Mouse (Mus musculus): ENCODE data around the gene Akap1. TPM values are rescaled to one million over a fixed set of nuclear protein-coding genes. Genes with fewer than 3 reads are reported as not detected.

The Akap1 gene
- polyA plus RNA-seq, 1 experiment from 2014 or later, result 18.9 TPM

- H3K4me1 ChIP-seq (replicated peaks; ENCODE audit: control insufficient read depth, insufficient read depth, low read length), result peaks cover 11% of the 10 kb centered on the region; the same call in 1 of the 2 replicates
- H3K36me3 ChIP-seq (ENCODE audit: control insufficient read depth, insufficient read depth, low read length), result peaks cover 18% of the 10 kb centered on the region
- H3K27me3 ChIP-seq (replicated peaks; ENCODE audit: control insufficient read depth, insufficient read depth, low read length), result no peaks in the 10 kb centered on the region
These were observed 21.1 kb downstream of the Akap1 start for GRCm38 (mm10) chr11:88843305-88843704.

GRCm38 (mm10) chr11:88842315-88842975, 21.9 kb downstream of the Akap1 start:
- DNase-seq (ENCODE audit: low spot score) (no peak), ATAC-seq (replicated peaks; ENCODE audit: low FRiP score) (no peak)
- Histone ChIP-seq H3K4me3 (ENCODE audit: low read depth, low read length) (no peak overlapping the region), H3K9me3 (ENCODE audit: control insufficient read depth, low read length) (no peaks in the 10 kb centered on the region), H3K4me2 (no peak overlapping the region), H3K36me3 (ENCODE audit: control insufficient read depth, insufficient read depth, low read length) (peaks cover 21% of the 10 kb centered on the region), H3K4me1 (replicated peaks; ENCODE audit: control insufficient read depth, insufficient read depth, low read length) (peaks cover 8% of the 10 kb centered on the region; the same call in 1 of the 2 replicates), H3K27ac (ENCODE audit: low read depth, low read length) (no peak overlapping the region), H3K27me3 (replicated peaks; ENCODE audit: control insufficient read depth, insufficient read depth, low read length) (no peaks in the 10 kb centered on the region), H3K9ac (ENCODE audit: low read depth, low read length) (no peak overlapping the region)
- 92% methylated on average over 13 of the region's 13 CpGs for WGBS

More at GRCm38 (mm10) chr11:88843305-88843704, 21.1 kb downstream of the Akap1 start:
- ATAC-seq (replicated peaks; ENCODE audit: low FRiP score), result no peak
- Histone ChIP-seq H3K9me3 (ENCODE audit: control insufficient read depth, low read length) (no peaks in the 10 kb centered on the region), H3K4me2 (no peak overlapping the region), H3K27ac (ENCODE audit: low read depth, low read length) (no peak overlapping the region), H3K9ac (ENCODE audit: low read depth, low read length) (no peak overlapping the region), H3K4me3 (ENCODE audit: low read depth, low read length) (no peak overlapping the region)
- DNase-seq (ENCODE audit: low spot score), result no peak
- WGBS, result 90% methylated on average over 10 of the region's 10 CpGs

DNA sequence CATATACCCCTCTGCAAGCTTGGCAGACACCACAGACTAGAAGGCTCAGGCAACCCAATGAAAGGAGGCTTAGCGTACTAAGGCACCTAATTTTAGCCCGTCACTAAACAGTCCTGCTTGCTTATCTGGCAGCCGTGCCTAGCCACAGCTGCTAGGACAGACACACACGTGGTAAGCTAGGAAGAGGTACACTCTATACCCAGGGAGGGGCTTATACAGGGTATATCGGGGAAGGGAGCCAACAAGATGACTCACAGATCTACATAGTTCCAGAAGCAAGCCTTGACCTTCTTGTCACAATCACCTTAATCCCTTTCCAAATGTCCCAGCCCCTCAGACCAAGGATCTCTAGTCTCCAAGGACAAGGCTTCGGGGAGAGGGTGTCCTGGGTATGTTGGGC, 23.0 kb downstream of the Akap1 start:
- Histone ChIP-seq H3K4me1 (replicated peaks; ENCODE audit: control insufficient read depth, insufficient read depth, low read length) (peaks cover 8% of the 10 kb centered on the region; the same call in 1 of the 2 replicates), H3K27ac (ENCODE audit: low read depth, low read length) (no peak overlapping the region), H3K36me3 (ENCODE audit: control insufficient read depth, insufficient read depth, low read length) (peaks cover 24% of the 10 kb centered on the region), H3K4me2 (no peak overlapping the region), H3K9ac (ENCODE audit: low read depth, low read length) (no peak overlapping the region), H3K9me3 (ENCODE audit: control insufficient read depth, low read length) (no peaks in the 10 kb centered on the region), H3K27me3 (replicated peaks; ENCODE audit: control insufficient read depth, insufficient read depth, low read length) (no peaks in the 10 kb centered on the region), H3K4me3 (ENCODE audit: low read depth, low read length) (no peak overlapping the region)
- WGBS, result 39% methylated on average over 6 of the region's 6 CpGs
- ATAC-seq (replicated peaks; ENCODE audit: low FRiP score) (peak; percentile 65), DNase-seq (ENCODE audit: low spot score) (no peak)

GRCm38 (mm10) chr11:88840724-88841350, 23.5 kb downstream of the Akap1 start:
- DNase-seq (ENCODE audit: low spot score), result no peak
- peaks cover 8% of the 10 kb centered on the region; the same call in 1 of the 2 replicates for H3K4me1 ChIP-seq (replicated peaks; ENCODE audit: control insufficient read depth, insufficient read depth, low read length)
- WGBS, result 84% methylated on average over 10 of the region's 10 CpGs
- ATAC-seq (replicated peaks; ENCODE audit: low FRiP score), result no peak
- no peak overlapping the region for H3K4me3 ChIP-seq (ENCODE audit: low read depth, low read length)
- H3K9me3 ChIP-seq (ENCODE audit: control insufficient read depth, low read length), result no peaks in the 10 kb centered on the region
- no peak overlapping the region for H3K4me2 ChIP-seq
- H3K27me3 ChIP-seq (replicated peaks; ENCODE audit: control insufficient read depth, insufficient read depth, low read length), result no peaks in the 10 kb centered on the region
- peaks cover 25% of the 10 kb centered on the region for H3K36me3 ChIP-seq (ENCODE audit: control insufficient read depth, insufficient read depth, low read length)
- no peak overlapping the region for H3K9ac ChIP-seq (ENCODE audit: low read depth, low read length)
- H3K27ac ChIP-seq (ENCODE audit: low read depth, low read length), result no peak overlapping the region

GRCm38 (mm10) chr11:88840292-88840691, 24.1 kb downstream of the Akap1 start:
- Histone ChIP-seq H3K36me3 (ENCODE audit: control insufficient read depth, insufficient read depth, low read length) (peaks cover 21% of the 10 kb centered on the region), H3K4me3 (ENCODE audit: low read depth, low read length) (no peak overlapping the region), H3K9me3 (ENCODE audit: control insufficient read depth, low read length) (no peaks in the 10 kb centered on the region)

DNA sequence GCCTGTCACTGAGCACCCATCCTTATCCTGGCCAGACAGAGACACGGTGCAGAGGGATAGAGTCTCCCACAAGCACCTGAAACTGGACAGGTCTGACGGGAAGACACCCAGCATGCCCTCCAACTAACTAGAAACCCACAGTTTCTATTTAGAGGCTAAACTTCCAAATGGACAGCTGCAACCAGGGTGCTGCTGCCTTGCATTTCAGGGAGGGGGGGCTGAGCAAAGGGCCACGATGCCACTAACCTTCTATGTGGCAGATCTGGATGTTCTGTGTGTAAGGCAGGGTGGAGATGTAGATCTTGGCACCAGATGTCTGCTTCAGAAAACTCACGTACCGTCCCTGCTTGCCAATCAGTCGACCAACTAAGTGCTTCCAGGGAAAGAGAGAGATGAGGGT, 25.0 kb downstream of the Akap1 start:
- H3K27me3 ChIP-seq (replicated peaks; ENCODE audit: control insufficient read depth, insufficient read depth, low read length), result no peaks in the 10 kb centered on the region
- peaks cover 21% of the 10 kb centered on the region for H3K36me3 ChIP-seq (ENCODE audit: control insufficient read depth, insufficient read depth, low read length)
- H3K9me3 ChIP-seq (ENCODE audit: control insufficient read depth, low read length), result no peaks in the 10 kb centered on the region
- DNase-seq (ENCODE audit: low spot score) (no peak), ATAC-seq (replicated peaks; ENCODE audit: low FRiP score) (no peak)
- H3K4me3 ChIP-seq (ENCODE audit: low read depth, low read length), result no peak overlapping the region
- peaks cover 8% of the 10 kb centered on the region; the same call in 1 of the 2 replicates for H3K4me1 ChIP-seq (replicated peaks; ENCODE audit: control insufficient read depth, insufficient read depth, low read length)
- no peak overlapping the region for H3K4me2 ChIP-seq
- no peak overlapping the region for H3K27ac ChIP-seq (ENCODE audit: low read depth, low read length)
- WGBS, result 90% methylated on average over 6 of the region's 6 CpGs
- no peak overlapping the region for H3K9ac ChIP-seq (ENCODE audit: low read depth, low read length)

More at GRCm38 (mm10) chr11:88840292-88840691, 24.1 kb downstream of the Akap1 start:
- Histone ChIP-seq H3K27ac (ENCODE audit: low read depth, low read length) (no peak overlapping the region), H3K4me1 (replicated peaks; ENCODE audit: control insufficient read depth, insufficient read depth, low read length) (peaks cover 8% of the 10 kb centered on the region; the same call in 1 of the 2 replicates), H3K9ac (ENCODE audit: low read depth, low read length) (no peak overlapping the region), H3K4me2 (no peak overlapping the region), H3K27me3 (replicated peaks; ENCODE audit: control insufficient read depth, insufficient read depth, low read length) (no peaks in the 10 kb centered on the region)
- ATAC-seq (replicated peaks; ENCODE audit: low FRiP score) (no peak), DNase-seq (ENCODE audit: low spot score) (no peak)
- whole genome bisulfite sequencing, result 81% methylated on average over 8 of the region's 8 CpGs

GRCm38 (mm10) chr11:88838630-88839029, 25.8 kb downstream of the Akap1 start:
- ATAC-seq (replicated peaks; ENCODE audit: low FRiP score) (no peak), DNase-seq (ENCODE audit: low spot score) (no peak)
- H3K4me3 ChIP-seq (ENCODE audit: low read depth, low read length), result no peak overlapping the region
- no peak overlapping the region for H3K9ac ChIP-seq (ENCODE audit: low read depth, low read length)
- peaks cover 8% of the 10 kb centered on the region; the same call in 1 of the 2 replicates for H3K4me1 ChIP-seq (replicated peaks; ENCODE audit: control insufficient read depth, insufficient read depth, low read length)
- H3K27me3 ChIP-seq (replicated peaks; ENCODE audit: control insufficient read depth, insufficient read depth, low read length), result no peaks in the 10 kb centered on the region
- H3K36me3 ChIP-seq (ENCODE audit: control insufficient read depth, insufficient read depth, low read length), result peaks cover 17% of the 10 kb centered on the region
- H3K9me3 ChIP-seq (ENCODE audit: control insufficient read depth, low read length), result no peaks in the 10 kb centered on the region
- no peak overlapping the region for H3K4me2 ChIP-seq
- 90% methylated on average over 13 of the region's 13 CpGs for WGBS
- H3K27ac ChIP-seq (ENCODE audit: low read depth, low read length), result no peak overlapping the region

GRCm38 (mm10) chr11:88834606-88835005, 29.8 kb downstream of the Akap1 start:
- WGBS, result 91% methylated on average over 11 of the region's 11 CpGs
- H3K4me1 ChIP-seq (replicated peaks; ENCODE audit: control insufficient read depth, insufficient read depth, low read length), result no peaks in the 10 kb centered on the region
- H3K36me3 ChIP-seq (ENCODE audit: control insufficient read depth, insufficient read depth, low read length), result peaks cover 25% of the 10 kb centered on the region
- H3K27me3 ChIP-seq (replicated peaks; ENCODE audit: control insufficient read depth, insufficient read depth, low read length), result no peaks in the 10 kb centered on the region
- H3K27ac ChIP-seq (ENCODE audit: low read depth, low read length), result no peak overlapping the region
- H3K4me3 ChIP-seq (ENCODE audit: low read depth, low read length), result no peak overlapping the region
- no peak overlapping the region for H3K4me2 ChIP-seq
- no peak for DNase-seq (ENCODE audit: low spot score)
- no peak overlapping the region for H3K9ac ChIP-seq (ENCODE audit: low read depth, low read length)
- no peaks in the 10 kb centered on the region for H3K9me3 ChIP-seq (ENCODE audit: control insufficient read depth, low read length)
- ATAC-seq (replicated peaks; ENCODE audit: low FRiP score), result no peak

DNA sequence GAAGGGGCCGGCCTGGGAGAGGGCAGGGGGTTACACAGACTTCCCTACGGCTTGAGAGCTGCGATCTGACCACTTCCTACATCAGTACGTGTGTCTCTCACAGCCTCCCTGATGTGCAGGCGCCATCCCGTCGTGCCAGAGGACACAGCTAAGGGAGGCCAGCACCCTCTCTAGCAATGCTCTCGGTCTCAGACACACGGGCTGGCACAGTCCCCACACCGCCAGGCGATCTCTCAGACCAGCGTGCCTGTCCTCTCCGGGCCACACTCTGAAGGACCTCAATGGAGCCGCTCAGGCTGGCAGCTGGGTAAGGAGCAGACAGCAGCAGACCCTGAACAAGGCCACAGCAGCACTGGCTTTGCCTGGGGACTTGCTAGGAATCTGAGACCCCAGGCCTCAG, 30.3 kb downstream of the Akap1 start:
- H3K4me1 ChIP-seq (replicated peaks; ENCODE audit: control insufficient read depth, insufficient read depth, low read length), result no peaks in the 10 kb centered on the region
- no peak overlapping the region for H3K27ac ChIP-seq (ENCODE audit: low read depth, low read length)
- H3K4me2 ChIP-seq, result no peak overlapping the region
- WGBS, result 91% methylated on average over 14 of the region's 14 CpGs
- ATAC-seq (replicated peaks; ENCODE audit: low FRiP score) (no peak), DNase-seq (ENCODE audit: low spot score) (no peak)
- no peak overlapping the region for H3K4me3 ChIP-seq (ENCODE audit: low read depth, low read length)
- no peaks in the 10 kb centered on the region for H3K27me3 ChIP-seq (replicated peaks; ENCODE audit: control insufficient read depth, insufficient read depth, low read length)
- H3K9ac ChIP-seq (ENCODE audit: low read depth, low read length), result no peak overlapping the region
- no peaks in the 10 kb centered on the region for H3K9me3 ChIP-seq (ENCODE audit: control insufficient read depth, low read length)
- H3K36me3 ChIP-seq (ENCODE audit: control insufficient read depth, insufficient read depth, low read length), result peaks cover 25% of the 10 kb centered on the region

Measured in liver, embryonic 11.5 days (tissue).